Mouse (Mus musculus) heart, embryonic 16.5 days (tissue): ENCODE measurements around the gene Olfr589. TPM values are rescaled to one million over a fixed set of nuclear protein-coding genes. Genes with fewer than 3 reads are reported as not detected.
"Not testable (repeated sequence)": the region's sequence is repeated elsewhere in the genome, so short reads cannot be mapped to it uniquely, and the experiment has no call there.

Source experiments
- ATAC-seq: fragments of 200-750 bp; cut with Nextera tagmentation; replicated peaks from 2 replicates; pipeline ENCODE4 v1.8.0; 2017; ENCODE audit warnings: moderate number of reproducible peaks; ENCODE audit not compliant: insufficient read depth, low FRiP score; ENCODE audit errors: extremely low read depth
- H3K27ac ChIP-seq: fragments of 300-500 bp; sonication (generic); 2 replicates; pipeline ENCODE4 v1.5.1; 2014; ENCODE audit warnings: mild to moderate bottlenecking, low read length, control low read depth, moderate library complexity
- H3K27me3 ChIP-seq: fragments of 300-500 bp; sonication (generic); 2 replicates; pipeline ENCODE4 v1.6.1; 2014; ENCODE audit warnings: low read length, mixed read lengths; ENCODE audit not compliant: control insufficient read depth, insufficient read depth
- H3K36me3 ChIP-seq: fragments of 300-500 bp; sonication (generic); 2 replicates; pipeline ENCODE4 v1.6.1; 2014; ENCODE audit not compliant: control insufficient read depth, insufficient read depth
- H3K4me1 ChIP-seq: fragments of 300-500 bp; sonication (generic); 2 replicates; pipeline ENCODE4 v1.6.1; 2014; ENCODE audit warnings: low read length, mixed read lengths; ENCODE audit not compliant: control insufficient read depth, insufficient read depth
- H3K4me2 ChIP-seq: fragments of 300-500 bp; sonication (generic); 2 replicates; pipeline ENCODE4 v1.6.1; 2014; ENCODE audit warnings: low read depth, mild to moderate bottlenecking, control low read depth, low read length
- H3K4me3 ChIP-seq: fragments of 300-500 bp; sonication (generic); 2 replicates; pipeline ENCODE4 v1.5.1; 2014; ENCODE audit warnings: mild to moderate bottlenecking, control low read depth, low read length
- H3K9ac ChIP-seq: fragments of 300-500 bp; sonication (generic); 2 replicates; pipeline ENCODE4 v1.6.1; 2014; ENCODE audit warnings: low read length, control low read depth
- H3K9me3 ChIP-seq: fragments of 300-500 bp; sonication (generic); replicated peaks from 2 replicates; pipeline ENCODE4 v1.6.1; 2016; ENCODE audit warnings: low read length; ENCODE audit not compliant: control insufficient read depth
- WGBS: fragments of 180-500 bp; shearing (Covaris S2); extraction: QIAGEN DNeasy Blood & Tissue Kit; methylation state at CpG from one replicate; pipeline ENCODE4 v1.1.7; 2014; 5-methylcytosine and 5-hydroxymethylcytosine counted together
- polyA plus RNA-seq: library from polyadenylated mRNA; unstranded; fragments of >200 nt; fragmentation: Nextera tagmentation; extraction: Ambion mirVana; gene quantifications from 2 replicates; pipeline ENCODE4 v1.2.1, GENCODE M21; 2015

The Olfr589 gene
- not detected in 2 replicates for polyA plus RNA-seq

GRCm38 (mm10) chr7:103156256-103156655, at the start of gene Olfr589:
TSS of gene Olfr589 (minus strand) at chr7:103156356.
- Histone ChIP-seq H3K27ac (no peak within 1 kb of the TSS), H3K9me3 (no peaks in the 10 kb centered on the region), H3K4me2 (no peak within 1 kb of the TSS), H3K4me3 (no peak within 1 kb of the TSS), H3K9ac (no peak within 1 kb of the TSS), H3K4me1 (no peaks in the 10 kb centered on the region), H3K36me3 (no peaks in the 10 kb centered on the region), H3K27me3 (no peaks in the 10 kb centered on the region)
- ATAC-seq = no peak
- 60% methylated on average over 2 of the region's 2 CpGs for WGBS

- H3K4me1 ChIP-seq, H3K27ac ChIP-seq, H3K4me3 ChIP-seq, H3K9ac ChIP-seq, ATAC-seq, H3K27me3 ChIP-seq, H3K36me3 ChIP-seq, H3K4me2 ChIP-seq: not testable (repeated sequence)
- 64% methylated on average over 1 of the region's 1 CpGs for WGBS
- peaks cover 12% of the 10 kb centered on the region for H3K9me3 ChIP-seq
Observed at GRCm38 (mm10) chr7:103184503-103184902, 28.3 kb upstream of the Olfr589 start, which contains the start of gene Olfr592. TSS of gene Olfr592 (plus strand) at chr7:103184803.

GRCm38 (mm10) chr7:103178240-103178639, 22.1 kb upstream of the Olfr589 start, which contains the start of gene Olfr591:
TSS of gene Olfr591 (minus strand) at chr7:103178340.
- WGBS = 66% methylated on average over 1 of the region's 1 CpGs
- no peak within 1 kb of the TSS for H3K4me3 ChIP-seq
- no peaks in the 10 kb centered on the region for H3K4me1 ChIP-seq
- H3K27ac ChIP-seq = no peak within 1 kb of the TSS
- H3K36me3 ChIP-seq = no peaks in the 10 kb centered on the region
- ATAC-seq = no peak
- H3K9me3 ChIP-seq = peaks cover 12% of the 10 kb centered on the region
- no peak within 1 kb of the TSS for H3K4me2 ChIP-seq
- no peak within 1 kb of the TSS for H3K9ac ChIP-seq
- no peaks in the 10 kb centered on the region for H3K27me3 ChIP-seq

GRCm38 (mm10) chr7:103169697-103170096, 13.5 kb upstream of the Olfr589 start:
- Histone ChIP-seq H3K36me3 (no peaks in the 10 kb centered on the region), H3K27ac (no peak overlapping the region), H3K4me2 (no peak overlapping the region), H3K9me3 (no peaks in the 10 kb centered on the region), H3K27me3 (no peaks in the 10 kb centered on the region), H3K4me1 (no peaks in the 10 kb centered on the region), H3K4me3 (no peak overlapping the region), H3K9ac (no peak overlapping the region)
- ATAC-seq = no peak
- 78% methylated on average over 5 of the region's 5 CpGs for WGBS

- no peak for ATAC-seq
- no peak within 1 kb of the TSS for H3K27ac ChIP-seq
- no peaks in the 10 kb centered on the region for H3K36me3 ChIP-seq
- no peak within 1 kb of the TSS for H3K4me3 ChIP-seq
- WGBS = 71% methylated on average over 1 of the region's 1 CpGs
- H3K4me1 ChIP-seq = no peaks in the 10 kb centered on the region
- no peaks in the 10 kb centered on the region for H3K27me3 ChIP-seq
- no peaks in the 10 kb centered on the region for H3K9me3 ChIP-seq
- H3K9ac ChIP-seq = no peak within 1 kb of the TSS
- no peak within 1 kb of the TSS for H3K4me2 ChIP-seq
Observed at GRCm38 (mm10) chr7:103140579-103140978, 15.6 kb downstream of the Olfr589 start, which contains the start of gene Olfr588-ps1. TSS of gene Olfr588-ps1 (plus strand) at chr7:103140879.

- no peak for ATAC-seq
- Histone ChIP-seq H3K4me2 (no peak within 1 kb of the TSS), H3K4me1 (no peaks in the 10 kb centered on the region)
Observed at GRCm38 (mm10) chr7:103125538-103125937, 30.6 kb downstream of the Olfr589 start, which contains the start of gene Olfr586. TSS of gene Olfr586 (minus strand) at chr7:103125638.

GRCm38 (mm10) chr7:103119406-103119805, 36.8 kb downstream of the Olfr589 start:
- H3K36me3 ChIP-seq = no peaks in the 10 kb centered on the region
- H3K9me3 ChIP-seq = no peaks in the 10 kb centered on the region
- no peaks in the 10 kb centered on the region for H3K4me1 ChIP-seq
- WGBS = 35% methylated on average over 3 of the region's 3 CpGs
- no peak overlapping the region for H3K4me3 ChIP-seq
- no peak for ATAC-seq
- H3K9ac ChIP-seq = no peak overlapping the region
- no peak overlapping the region for H3K27ac ChIP-seq
- no peak overlapping the region for H3K4me2 ChIP-seq
- H3K27me3 ChIP-seq = no peaks in the 10 kb centered on the region

More at GRCm38 (mm10) chr7:103125538-103125937, 30.6 kb downstream of the Olfr589 start, which contains the start of gene Olfr586:
- WGBS = 89% methylated on average over 3 of the region's 3 CpGs
- no peaks in the 10 kb centered on the region for H3K9me3 ChIP-seq
- no peaks in the 10 kb centered on the region for H3K27me3 ChIP-seq
- no peaks in the 10 kb centered on the region for H3K36me3 ChIP-seq
- H3K9ac ChIP-seq = no peak within 1 kb of the TSS
- no peak within 1 kb of the TSS for H3K27ac ChIP-seq
- H3K4me3 ChIP-seq = no peak within 1 kb of the TSS

Other genes starting within 250 kb of the Olfr589 start
- gene Olfr571, start 238.8 kb downstream of the Olfr589 start, polyA plus RNA-seq = not detected in 2 replicates
- gene Olfr572, start 231.9 kb downstream of the Olfr589 start, polyA plus RNA-seq = not detected in 2 replicates
- gene Olfr573-ps1, start 213.8 kb downstream of the Olfr589 start, polyA plus RNA-seq = not detected in 2 replicates
- not detected in 2 replicates for gene Olfr574, start 207.9 kb downstream of the Olfr589 start, polyA plus RNA-seq
- gene Olfr575, start 197.6 kb downstream of the Olfr589 start, polyA plus RNA-seq = not detected in 2 replicates
- gene Olfr576, start 193.7 kb downstream of the Olfr589 start, polyA plus RNA-seq = not detected in 2 replicates
- gene Olfr577, start 180.4 kb downstream of the Olfr589 start, polyA plus RNA-seq = not detected in 2 replicates
- gene Olfr578, start 167.0 kb downstream of the Olfr589 start, polyA plus RNA-seq = not detected in 2 replicates
- not detected in 2 replicates for gene Olfr582, start 118.3 kb downstream of the Olfr589 start, polyA plus RNA-seq
- not detected in 2 replicates for gene Olfr583, start 105.1 kb downstream of the Olfr589 start, polyA plus RNA-seq
- gene Olfr584, start 74.5 kb downstream of the Olfr589 start, polyA plus RNA-seq = not detected in 2 replicates
- not detected in 2 replicates for gene Olfr585, start 58.6 kb downstream of the Olfr589 start, polyA plus RNA-seq
- not detected in 2 replicates for gene Olfr586, start 30.7 kb downstream of the Olfr589 start, polyA plus RNA-seq
- gene Olfr588-ps1, start 15.5 kb downstream of the Olfr589 start, polyA plus RNA-seq = not detected in 2 replicates
- gene Olfr591, start 22.0 kb upstream of the Olfr589 start, polyA plus RNA-seq = not detected in 2 replicates
- not detected in 2 replicates for gene Olfr592, start 28.4 kb upstream of the Olfr589 start, polyA plus RNA-seq
- gene Olfr593, start 55.5 kb upstream of the Olfr589 start, polyA plus RNA-seq = not detected in 2 replicates
- not detected in 2 replicates for gene Olfr594, start 60.6 kb upstream of the Olfr589 start, polyA plus RNA-seq
- gene Usp17ld, start 96.1 kb upstream of the Olfr589 start, polyA plus RNA-seq = not detected in 2 replicates
- gene Olfr596, start 149.3 kb upstream of the Olfr589 start, polyA plus RNA-seq = not detected in 2 replicates
- gene Olfr597, start 160.0 kb upstream of the Olfr589 start, polyA plus RNA-seq = not detected in 2 replicates
- gene Olfr598, start 167.2 kb upstream of the Olfr589 start, polyA plus RNA-seq = not detected in 2 replicates
- not detected in 2 replicates for gene Olfr599, start 179.6 kb upstream of the Olfr589 start, polyA plus RNA-seq
- gene Olfr600, start 193.3 kb upstream of the Olfr589 start, polyA plus RNA-seq = not detected in 2 replicates
- gene Olfr601, start 206.3 kb upstream of the Olfr589 start, polyA plus RNA-seq = not detected in 2 replicates
- not detected in 2 replicates for gene Olfr603, start 229.8 kb upstream of the Olfr589 start, polyA plus RNA-seq